Mouse (Mus musculus): ENCODE results near the gene Cox6b1. TPM values are rescaled to one million over a fixed set of nuclear protein-coding genes. Genes with fewer than 3 reads are reported as not detected.
A peak's percentile ranks its signal among the peaks of the same experiment; 100 is the strongest.

Cox6b1 gene
- 1,996 and 2,229 TPM in 2 replicates for polyA plus RNA-seq (2015; fragmentation: Nextera tagmentation; extraction: Ambion mirVana)

- peaks cover 15% of the 10 kb centered on the region for H3K4me1 ChIP-seq (ENCODE audit: control insufficient read depth, insufficient read depth, low read length)
- WGBS, result 1% methylated on average over 44 of the region's 44 CpGs
- H3K4me2 ChIP-seq (ENCODE audit: low read depth, low read length), result peak within 1 kb of the TSS; percentile 97
- peak within 1 kb of the TSS; percentile 90 for H3K27ac ChIP-seq (ENCODE audit: low read length)
- H3K27me3 ChIP-seq (ENCODE audit: control insufficient read depth, insufficient read depth, low read length), result 0 out of 2 replicates have a peak, but pooled peaks cover 3% of the 10 kb centered on the region
- peak within 1 kb of the TSS; percentile 95 for H3K9ac ChIP-seq (ENCODE audit: low read length)
- peak within 1 kb of the TSS; percentile 94 for H3K4me3 ChIP-seq (ENCODE audit: low read length)
- peaks cover 31% of the 10 kb centered on the region for H3K36me3 ChIP-seq (ENCODE audit: control insufficient read depth, insufficient read depth)
- H3K9me3 ChIP-seq (replicated peaks; ENCODE audit: control insufficient read depth, low read length), result no peaks in the 10 kb centered on the region
- ATAC-seq (replicated peaks; ENCODE audit: extremely low read depth, insufficient read depth, low FRiP score), result peak; percentile 88
Observed at GRCm38 (mm10) chr7:30625530-30626384, at the start of gene Cox6b1. Cox6b1 (minus strand) TSS chr7:30626151.

DNA sequence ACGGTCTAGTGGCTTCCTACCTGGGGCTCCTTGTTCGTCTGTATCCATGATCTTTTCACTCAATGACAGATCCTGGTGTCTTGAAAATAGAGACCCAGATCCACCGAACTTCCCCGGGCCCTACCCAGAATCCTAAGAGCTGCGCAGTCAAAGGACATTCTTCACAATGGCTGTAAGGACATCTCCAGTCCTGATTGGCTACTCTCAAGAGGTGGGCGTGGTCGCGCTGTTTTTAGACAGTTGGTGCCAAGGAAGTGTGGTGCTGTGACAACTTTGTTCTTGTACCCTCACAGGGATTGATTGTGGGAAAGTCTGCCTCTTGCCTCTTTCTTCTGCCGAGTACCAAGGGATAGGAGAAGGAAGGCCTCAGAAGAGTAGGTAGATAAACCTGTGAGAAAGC lies 45.5 kb upstream of the Cox6b1 start, which contains the start of gene Pmis2:
Gene Pmis2 (minus strand): TSS at position 126 of the 400 bp plus-strand sequence.
- Histone ChIP-seq H3K9ac (ENCODE audit: low read length) (no peak within 1 kb of the TSS), H3K4me3 (ENCODE audit: low read length) (no peak within 1 kb of the TSS), H3K4me1 (ENCODE audit: control insufficient read depth, insufficient read depth, low read length) (no peaks in the 10 kb centered on the region), H3K27me3 (ENCODE audit: control insufficient read depth, insufficient read depth, low read length) (no peaks in the 10 kb centered on the region), H3K9me3 (replicated peaks; ENCODE audit: control insufficient read depth, low read length) (no peaks in the 10 kb centered on the region), H3K4me2 (ENCODE audit: low read depth, low read length) (no peak within 1 kb of the TSS), H3K36me3 (ENCODE audit: control insufficient read depth, insufficient read depth) (no peaks in the 10 kb centered on the region), H3K27ac (ENCODE audit: low read length) (no peak within 1 kb of the TSS)
- ATAC-seq (replicated peaks; ENCODE audit: extremely low read depth, insufficient read depth, low FRiP score), result no peak
- 63% methylated on average over 9 of the region's 9 CpGs for WGBS

- ATAC-seq (replicated peaks; ENCODE audit: extremely low read depth, insufficient read depth, low FRiP score), result no peak
- H3K9me3 ChIP-seq (replicated peaks; ENCODE audit: control insufficient read depth, low read length), result no peaks in the 10 kb centered on the region
- peaks cover 8% of the 10 kb centered on the region; the same call in 1 of the 2 replicates for H3K4me1 ChIP-seq (ENCODE audit: control insufficient read depth, insufficient read depth, low read length)
- no peak overlapping the region for H3K4me3 ChIP-seq (ENCODE audit: low read length)
- no peaks in the 10 kb centered on the region for H3K36me3 ChIP-seq (ENCODE audit: control insufficient read depth, insufficient read depth)
- no peak overlapping the region for H3K27ac ChIP-seq (ENCODE audit: low read length)
- H3K27me3 ChIP-seq (ENCODE audit: control insufficient read depth, insufficient read depth, low read length), result no peaks in the 10 kb centered on the region; the same call in 1 of the 2 replicates
- WGBS, result 36% methylated on average over 3 of the region's 3 CpGs
- H3K9ac ChIP-seq (ENCODE audit: low read length), result no peak overlapping the region
- no peak overlapping the region for H3K4me2 ChIP-seq (ENCODE audit: low read depth, low read length)
Observed at GRCm38 (mm10) chr7:30669229-30669628, 43.3 kb upstream of the Cox6b1 start.

- Histone ChIP-seq H3K4me1 (ENCODE audit: control insufficient read depth, insufficient read depth, low read length) (peaks cover 9% of the 10 kb centered on the region; the same call in 1 of the 2 replicates), H3K9ac (ENCODE audit: low read length) (peak overlapping the region; percentile 77), H3K4me2 (ENCODE audit: low read depth, low read length) (peak overlapping the region; percentile 96), H3K27me3 (ENCODE audit: control insufficient read depth, insufficient read depth, low read length) (no peaks in the 10 kb centered on the region; the same call in 1 of the 2 replicates), H3K36me3 (ENCODE audit: control insufficient read depth, insufficient read depth) (peaks cover 11% of the 10 kb centered on the region), H3K4me3 (ENCODE audit: low read length) (peak overlapping the region; percentile 67), H3K27ac (ENCODE audit: low read length) (no peak overlapping the region), H3K9me3 (replicated peaks; ENCODE audit: control insufficient read depth, low read length) (no peaks in the 10 kb centered on the region)
- WGBS, result 5% methylated on average over 11 of the region's 11 CpGs
- ATAC-seq (replicated peaks; ENCODE audit: extremely low read depth, insufficient read depth, low FRiP score), result peak; percentile 47; the same call in 1 of the 2 replicates
Observed at GRCm38 (mm10) chr7:30665321-30665720, 39.4 kb upstream of the Cox6b1 start.

- peak within 1 kb of the TSS; percentile 31; the same call in 1 of the 2 replicates for H3K27ac ChIP-seq (ENCODE audit: low read length)
Observed at GRCm38 (mm10) chr7:30664529-30665200, 38.7 kb upstream of the Cox6b1 start, which contains the start of gene Haus5. Haus5 (minus strand) TSS chr7:30664994.

GRCm38 (mm10) chr7:30649591-30650540 lies 23.9 kb upstream of the Cox6b1 start, which contains the start of gene Rbm42:
Rbm42 (minus strand) TSS chr7:30650317.
- Histone ChIP-seq H3K36me3 (ENCODE audit: control insufficient read depth, insufficient read depth) (peaks cover 34% of the 10 kb centered on the region), H3K9me3 (replicated peaks; ENCODE audit: control insufficient read depth, low read length) (no peaks in the 10 kb centered on the region), H3K4me3 (ENCODE audit: low read length) (peak within 1 kb of the TSS; percentile 88), H3K27ac (ENCODE audit: low read length) (peak within 1 kb of the TSS; percentile 69), H3K27me3 (ENCODE audit: control insufficient read depth, insufficient read depth, low read length) (no peaks in the 10 kb centered on the region), H3K4me2 (ENCODE audit: low read depth, low read length) (peak within 1 kb of the TSS; percentile 94), H3K4me1 (ENCODE audit: control insufficient read depth, insufficient read depth, low read length) (peaks cover 9% of the 10 kb centered on the region), H3K9ac (ENCODE audit: low read length) (peak within 1 kb of the TSS; percentile 92)
- 1% methylated on average over 59 of the region's 59 CpGs for WGBS
- ATAC-seq (replicated peaks; ENCODE audit: extremely low read depth, insufficient read depth, low FRiP score), result peak; percentile 100

More at GRCm38 (mm10) chr7:30664529-30665200, 38.7 kb upstream of the Cox6b1 start, which contains the start of gene Haus5:
- no peaks in the 10 kb centered on the region; the same call in 1 of the 2 replicates for H3K27me3 ChIP-seq (ENCODE audit: control insufficient read depth, insufficient read depth, low read length)
- H3K4me2 ChIP-seq (ENCODE audit: low read depth, low read length), result peak within 1 kb of the TSS; percentile 96
- peaks cover 9% of the 10 kb centered on the region; the same call in 1 of the 2 replicates for H3K4me1 ChIP-seq (ENCODE audit: control insufficient read depth, insufficient read depth, low read length)
- WGBS, result under 1% methylated on average over 34 of the region's 34 CpGs
- H3K9ac ChIP-seq (ENCODE audit: low read length), result peak within 1 kb of the TSS; percentile 77
- ATAC-seq (replicated peaks; ENCODE audit: extremely low read depth, insufficient read depth, low FRiP score), result peak; percentile 90
- no peaks in the 10 kb centered on the region for H3K9me3 ChIP-seq (replicated peaks; ENCODE audit: control insufficient read depth, low read length)
- peak within 1 kb of the TSS; percentile 67 for H3K4me3 ChIP-seq (ENCODE audit: low read length)
- H3K36me3 ChIP-seq (ENCODE audit: control insufficient read depth, insufficient read depth), result peaks cover 11% of the 10 kb centered on the region

- Histone ChIP-seq H3K9me3 (replicated peaks; ENCODE audit: control insufficient read depth, low read length) (no peaks in the 10 kb centered on the region), H3K4me3 (ENCODE audit: low read length) (no peak overlapping the region), H3K27ac (ENCODE audit: low read length) (no peak overlapping the region), H3K36me3 (ENCODE audit: control insufficient read depth, insufficient read depth) (peaks cover 31% of the 10 kb centered on the region), H3K9ac (ENCODE audit: low read length) (no peak overlapping the region), H3K4me1 (ENCODE audit: control insufficient read depth, insufficient read depth, low read length) (peaks cover 6% of the 10 kb centered on the region; the same call in 1 of the 2 replicates), H3K27me3 (ENCODE audit: control insufficient read depth, insufficient read depth, low read length) (peaks cover 21% of the 10 kb centered on the region), H3K4me2 (ENCODE audit: low read depth, low read length) (no peak overlapping the region)
- 13% methylated on average over 4 of the region's 4 CpGs for WGBS
- ATAC-seq (replicated peaks; ENCODE audit: extremely low read depth, insufficient read depth, low FRiP score), result no peak
Observed at GRCm38 (mm10) chr7:30639083-30639482, 13.1 kb upstream of the Cox6b1 start.

- 20% methylated on average over 11 of the region's 11 CpGs for WGBS
- Histone ChIP-seq H3K27me3 (ENCODE audit: control insufficient read depth, insufficient read depth, low read length) (peaks cover 43% of the 10 kb centered on the region), H3K36me3 (ENCODE audit: control insufficient read depth, insufficient read depth) (peaks cover 12% of the 10 kb centered on the region), H3K4me3 (ENCODE audit: low read length) (no peak overlapping the region), H3K27ac (ENCODE audit: low read length) (no peak overlapping the region), H3K4me2 (ENCODE audit: low read depth, low read length) (no peak overlapping the region; the same call in 1 of the 2 replicates), H3K9me3 (replicated peaks; ENCODE audit: control insufficient read depth, low read length) (no peaks in the 10 kb centered on the region), H3K9ac (ENCODE audit: low read length) (no peak overlapping the region), H3K4me1 (ENCODE audit: control insufficient read depth, insufficient read depth, low read length) (peaks cover 6% of the 10 kb centered on the region; the same call in 1 of the 2 replicates)
- no peak for ATAC-seq (replicated peaks; ENCODE audit: extremely low read depth, insufficient read depth, low FRiP score)
Observed at GRCm38 (mm10) chr7:30636395-30636794, 10.4 kb upstream of the Cox6b1 start.

All from heart, embryonic 16.5 days (tissue).